Mouse (Mus musculus) heart, adult 18-20 months (tissue): ENCODE measurements at regions not wholly inside any gene's neighbourhood (a gene's known extent, or its start where the extent isn't known, plus 50 kb on each side); places are given as distances from the start of the nearest gene placed in this dataset.

ENCODE experiments used
- DNase-seq, 2 experiments: peaks; one replicate each; pipeline ENCODE4 v3.0.0; 2021 to 2022; ENCODE audit warnings: mixed read lengths in 1 of 2
- microRNA-seq, 2 experiments: library from miRNA; unstranded; fragments of <30 nt; microRNA quantifications; one replicate each; pipeline ENCODE4 v1.2.0; 2022

DNA sequence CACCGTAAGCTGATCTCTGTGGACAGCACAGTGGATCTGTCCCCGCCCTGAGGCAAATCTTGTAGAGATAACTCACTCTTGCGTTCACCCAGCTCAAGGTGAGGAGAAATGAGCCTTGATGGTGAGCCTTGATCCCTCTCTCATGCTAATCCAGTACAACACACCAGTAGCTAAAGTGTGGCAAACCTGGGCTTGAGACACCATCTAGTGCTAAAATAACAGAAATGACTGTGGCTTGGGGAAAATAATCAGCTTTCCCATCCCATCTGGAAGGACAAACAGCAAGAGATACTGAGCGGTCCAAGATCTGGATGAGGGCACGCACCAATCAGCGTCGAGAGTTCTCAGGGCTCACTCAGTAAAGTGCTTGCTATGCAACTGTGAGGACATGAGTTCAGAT is 50.9 kb upstream of the Cbln4 start:
- DNase-seq, result no peak

- no peak for DNase-seq
Observed at GRCm38 (mm10) chr2:172103881-172104655, 60.8 kb upstream of the Cbln4 start.

- no peak for DNase-seq
Observed at GRCm38 (mm10) chr2:172105241-172105640, 62.0 kb upstream of the Cbln4 start.

- peak in 1 of 2 experiments; percentile 3 for DNase-seq
Observed at GRCm38 (mm10) chr2:172110706-172111105, 67.4 kb upstream of the Cbln4 start.

- no peak for DNase-seq
Observed at GRCm38 (mm10) chr2:172113639-172114038, 70.4 kb upstream of the Cbln4 start.

GRCm38 (mm10) chr2:172115604-172116206 is 72.4 kb upstream of the Cbln4 start:
- no peak for DNase-seq

- DNase-seq, result no peak
Observed at GRCm38 (mm10) chr2:172127517-172127916, 84.3 kb upstream of the Cbln4 start.

- no peak for DNase-seq
Observed at GRCm38 (mm10) chr2:172131232-172131631, 88.0 kb upstream of the Cbln4 start.

DNA sequence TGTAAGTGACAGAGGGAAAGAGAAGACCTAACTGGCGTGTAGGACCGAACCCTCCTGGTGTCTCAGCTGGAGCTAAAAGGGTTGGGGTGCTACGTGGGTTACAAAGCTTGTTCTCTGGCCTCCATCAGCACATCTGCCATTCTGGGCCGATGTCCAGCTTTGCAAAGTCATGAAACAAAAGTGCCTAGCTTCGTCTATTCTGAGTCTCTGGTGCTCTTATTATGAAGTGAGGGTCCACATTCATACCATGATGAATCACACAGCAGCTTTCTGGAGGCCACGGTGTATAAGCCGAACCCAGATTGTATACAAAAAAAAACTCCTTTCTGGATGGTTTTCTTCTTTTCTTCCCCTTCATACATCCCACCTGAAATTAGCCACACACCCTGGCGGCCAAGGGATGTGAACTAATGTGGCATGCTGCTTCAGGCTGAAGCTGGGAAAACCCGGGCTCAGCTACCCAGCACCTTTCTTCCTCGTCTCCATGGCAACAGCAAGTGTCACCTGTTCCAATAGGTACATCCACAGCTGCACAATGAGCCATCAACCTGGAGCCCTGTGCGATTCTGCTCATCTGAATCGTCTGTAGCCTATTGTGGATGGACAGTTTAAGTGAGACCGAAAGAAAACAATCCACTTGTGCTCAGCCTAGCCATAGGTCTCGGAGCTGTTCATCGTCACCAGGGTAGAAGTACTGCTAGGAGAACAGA is 89.5 kb upstream of the Cbln4 start:
- DNase-seq, result no peak

DNA sequence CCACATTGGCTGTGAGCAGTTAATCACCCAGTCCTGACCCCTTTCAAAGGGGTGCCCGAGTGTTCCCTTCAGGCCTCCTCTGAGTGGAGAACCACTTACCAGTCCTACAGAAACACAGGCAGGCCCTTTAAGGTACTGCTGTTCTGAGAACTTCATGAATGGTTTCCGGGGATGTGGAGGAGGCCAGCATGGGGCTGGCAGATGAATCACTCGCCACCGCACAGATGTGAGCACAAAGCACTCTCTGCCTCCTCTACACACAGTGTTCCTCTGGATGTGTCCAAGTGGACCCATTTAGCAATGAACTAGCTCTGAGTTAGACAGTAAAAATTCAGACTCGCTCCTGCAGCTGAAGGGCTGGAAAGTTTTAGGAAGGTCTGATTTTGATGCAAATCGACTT is 96.8 kb upstream of the Cbln4 start:
- no peak for DNase-seq

DNA sequence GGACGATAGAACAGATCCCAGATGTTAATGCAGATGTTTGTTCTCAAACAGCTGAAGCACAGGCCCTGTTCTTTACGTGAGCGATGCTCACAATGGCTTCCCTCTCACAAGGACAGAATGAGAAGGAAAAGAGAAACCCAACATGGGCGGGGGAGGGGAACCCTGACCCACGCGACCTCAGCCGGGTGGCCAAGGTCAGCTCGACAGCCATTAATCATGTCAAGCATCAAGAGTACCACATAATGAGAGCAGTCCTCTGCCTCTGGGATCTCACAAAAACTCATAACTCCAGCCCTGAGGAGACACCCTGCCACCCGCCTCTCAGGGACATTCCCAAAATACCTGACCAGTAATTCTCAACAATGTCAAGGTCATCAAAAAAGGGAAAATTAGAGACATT is 100.0 kb upstream of the Cbln4 start:
- no peak for DNase-seq

DNA sequence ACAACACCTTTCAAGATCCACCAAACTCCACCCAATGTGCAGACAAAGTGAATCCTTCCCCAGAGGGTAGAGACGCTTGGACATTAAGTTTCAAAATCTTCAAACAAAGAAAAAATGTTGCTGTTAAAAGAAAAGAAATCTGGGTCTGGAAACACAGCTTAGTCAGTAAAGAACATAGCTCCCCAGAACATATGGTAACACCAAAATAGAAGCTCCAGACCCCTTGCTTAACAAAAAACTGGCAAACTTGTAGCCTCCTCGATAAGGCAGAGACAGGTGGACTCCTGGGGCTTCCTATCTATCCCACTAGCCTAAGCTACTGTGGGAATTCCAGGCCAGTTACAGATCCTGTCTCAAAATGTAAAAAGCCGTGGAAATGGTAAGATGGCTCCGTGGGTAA is 99.6 kb upstream of the Mc3r start:
- DNase-seq, result no peak

DNA sequence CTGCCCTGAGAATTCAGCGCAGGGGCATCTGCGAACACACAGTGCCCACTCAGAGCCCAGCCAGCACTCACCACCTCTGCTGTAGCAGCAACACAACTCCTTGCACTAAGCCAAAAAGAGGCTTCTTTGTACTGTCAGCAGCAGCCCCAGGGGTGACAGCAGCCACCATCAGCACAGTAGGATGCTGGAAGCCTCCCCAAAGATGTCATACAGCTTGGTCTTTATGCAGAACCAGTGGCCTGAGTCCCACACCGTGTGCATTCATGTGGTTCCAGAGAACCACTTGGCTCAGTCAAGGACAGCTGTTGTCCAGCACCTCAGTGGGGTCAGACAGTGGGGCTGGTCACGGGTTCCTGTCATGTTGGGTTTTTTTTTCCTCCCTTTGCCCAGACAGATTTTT is 98.6 kb upstream of the Mc3r start:
- no peak for DNase-seq

DNA sequence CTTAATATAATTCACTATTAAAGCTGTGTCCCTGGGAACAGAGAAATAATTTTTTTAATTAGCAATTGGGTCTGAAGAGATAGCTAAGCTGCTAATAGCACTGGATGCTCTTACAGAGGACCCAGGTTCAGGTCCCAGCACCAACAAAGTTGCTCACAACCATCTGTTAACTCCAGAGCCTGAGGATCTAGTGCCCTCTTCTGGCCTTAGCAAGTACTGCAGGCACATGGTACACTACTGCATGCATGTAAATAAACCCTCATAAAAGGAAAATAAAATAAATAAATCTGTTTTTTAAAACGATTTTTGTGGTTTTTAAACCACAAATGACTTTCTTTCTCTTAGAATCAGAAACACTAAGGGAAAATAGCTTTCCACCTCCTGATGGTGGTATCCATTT is 97.4 kb upstream of the Mc3r start:
- DNase-seq, result no peak

DNA sequence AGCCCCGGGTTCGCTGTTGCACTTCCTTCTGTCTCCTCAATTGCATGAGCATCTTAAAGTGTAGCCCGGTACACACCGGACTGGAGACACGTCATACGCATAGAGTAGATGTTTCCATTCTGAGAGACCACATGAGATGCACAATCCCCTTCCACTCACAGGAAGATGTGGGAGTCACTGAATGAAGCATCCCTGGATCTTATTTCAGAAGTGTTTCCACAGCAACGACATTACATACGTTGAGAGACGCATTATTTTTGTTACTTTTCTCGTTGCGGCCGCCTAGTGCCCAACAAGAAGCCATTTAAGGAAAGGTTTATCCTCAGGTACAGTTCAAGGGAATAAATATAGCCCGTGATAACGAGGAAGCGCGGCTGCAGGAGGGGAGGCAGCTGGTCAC is 88.4 kb upstream of the Mc3r start:
- no peak for DNase-seq

DNA sequence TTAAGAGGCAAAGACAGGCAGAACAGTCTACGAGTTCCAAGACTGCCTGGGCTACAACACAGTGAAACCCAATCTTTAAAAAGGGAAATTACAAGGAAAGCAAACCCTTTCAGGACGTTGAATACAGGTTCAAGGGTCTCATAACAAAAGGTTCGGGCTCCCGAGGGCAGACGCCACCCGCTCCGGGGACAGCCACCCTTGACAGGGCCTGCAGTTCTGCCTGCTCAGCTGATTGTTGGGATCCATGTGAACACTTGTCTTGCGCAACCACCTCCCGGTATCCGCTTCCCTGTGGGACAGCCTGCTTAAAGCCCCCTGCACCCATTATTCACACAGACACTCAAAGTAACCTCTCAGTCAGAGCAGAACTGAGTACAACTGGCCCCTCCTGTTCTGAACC is 70.9 kb upstream of the Mc3r start:
- no peak for DNase-seq

DNA sequence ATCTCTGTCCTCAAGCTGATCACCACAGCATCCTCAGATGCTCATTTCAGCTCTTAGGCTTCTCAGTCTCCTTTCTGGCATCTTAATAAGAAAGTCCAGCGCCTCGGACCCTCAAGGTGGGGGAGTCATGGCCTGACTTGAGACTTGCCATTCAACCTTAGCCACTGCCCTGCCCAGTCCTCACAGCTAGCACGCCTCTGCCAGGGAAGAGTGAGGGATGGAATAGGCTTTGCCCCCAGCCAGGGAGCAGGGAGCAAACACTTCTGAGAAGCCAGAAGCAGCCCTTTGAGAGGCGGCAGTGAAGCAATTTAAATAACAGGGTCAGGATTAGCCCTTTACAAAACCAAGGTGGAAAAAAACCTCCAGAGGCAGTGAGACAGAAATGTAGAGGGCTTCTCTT is 69.0 kb upstream of the Mc3r start:
- no peak for DNase-seq

GRCm38 (mm10) chr2:172197746-172198145 is 50.5 kb upstream of the Mc3r start:
- DNase-seq, result no peak

Small RNAs in the stretch of these regions (microRNA-seq; reads per million reads assigned to microRNA genes)
- 0 reads per million in 2 experiments for gene Gm44301
